Mouse (Mus musculus) layer of hippocampus, postnatal 10 days (tissue): ENCODE measurements at regions not wholly inside any gene's neighbourhood (a gene's known extent, or its start where the extent isn't known, plus 50 kb on each side); places are given as distances from the start of the nearest gene placed in this dataset.

Experiments used
- DNase-seq, 2 experiments: peaks; one replicate each; pipeline ENCODE4 v3.0.0; 2021; ENCODE audit warnings: low spot score in 2 of 2

DNA sequence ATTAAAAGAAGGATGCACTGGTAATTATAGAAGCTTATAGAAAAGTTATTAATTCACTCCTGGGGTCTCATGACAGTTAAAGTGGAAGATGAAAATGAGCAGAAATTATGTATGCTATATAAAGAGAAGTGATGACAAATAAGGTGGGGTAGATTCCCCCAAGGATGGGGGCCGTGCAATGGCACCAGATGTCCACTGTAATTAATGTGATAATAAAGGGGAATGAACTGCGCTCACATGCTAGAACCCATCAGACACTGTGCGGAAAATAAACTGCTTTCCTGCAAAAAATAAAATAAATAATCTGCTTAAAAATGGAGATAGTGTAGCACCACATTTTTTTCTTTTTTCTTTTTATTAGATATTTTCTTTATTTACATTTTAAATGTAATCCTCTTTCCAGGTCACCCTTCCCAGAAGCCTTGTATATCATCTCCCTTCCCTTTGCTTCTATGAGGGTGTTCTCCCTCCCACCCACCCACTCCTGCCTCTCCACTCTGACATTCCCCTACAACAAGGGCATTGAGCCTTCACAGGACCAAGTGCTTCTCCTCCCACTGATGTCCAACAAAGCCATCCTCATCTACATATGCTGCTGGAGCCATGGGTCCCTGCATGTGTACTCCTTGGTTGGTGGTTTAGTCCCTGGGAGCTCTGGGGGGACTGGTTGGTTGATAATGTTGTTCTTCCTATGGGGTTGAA is 934.0 kb upstream of the Pcdh20 start:
- DNase-seq: no peak

DNA sequence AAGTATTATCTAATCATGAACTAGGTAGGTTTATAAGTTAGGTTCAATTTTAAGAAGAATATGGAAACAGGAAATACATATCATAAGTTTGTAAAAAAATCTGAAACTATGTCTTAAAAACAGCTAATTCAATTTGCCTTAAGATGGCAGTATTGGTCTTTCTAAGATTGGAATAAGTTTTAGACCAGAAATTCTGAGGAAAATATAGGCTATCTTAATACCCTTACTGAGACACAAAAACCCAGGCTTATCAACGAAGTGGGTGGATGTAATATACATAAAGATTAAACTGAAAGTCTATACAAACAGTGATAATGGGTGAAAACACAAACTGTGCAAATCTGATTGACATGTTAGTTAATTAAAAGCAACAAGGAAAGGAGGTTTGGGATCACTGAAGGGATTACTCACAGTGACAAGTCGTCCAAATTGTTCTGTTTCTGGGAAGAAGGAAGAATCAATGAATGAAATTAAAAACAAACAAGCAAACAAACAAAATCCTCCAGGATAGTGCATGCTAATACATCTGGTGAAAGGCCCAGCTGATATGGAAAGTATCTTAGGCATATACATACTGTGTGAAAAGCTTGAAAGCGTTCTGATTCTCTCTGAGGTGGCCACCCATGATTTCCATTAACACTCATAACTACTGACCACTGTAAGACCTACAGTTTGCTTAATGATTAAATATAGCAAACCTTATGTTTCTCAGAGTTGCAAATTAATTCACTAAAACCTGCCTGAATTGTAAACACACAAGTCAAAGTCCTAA is 931.6 kb upstream of the Pcdh20 start:
- DNase-seq: no peak

DNA sequence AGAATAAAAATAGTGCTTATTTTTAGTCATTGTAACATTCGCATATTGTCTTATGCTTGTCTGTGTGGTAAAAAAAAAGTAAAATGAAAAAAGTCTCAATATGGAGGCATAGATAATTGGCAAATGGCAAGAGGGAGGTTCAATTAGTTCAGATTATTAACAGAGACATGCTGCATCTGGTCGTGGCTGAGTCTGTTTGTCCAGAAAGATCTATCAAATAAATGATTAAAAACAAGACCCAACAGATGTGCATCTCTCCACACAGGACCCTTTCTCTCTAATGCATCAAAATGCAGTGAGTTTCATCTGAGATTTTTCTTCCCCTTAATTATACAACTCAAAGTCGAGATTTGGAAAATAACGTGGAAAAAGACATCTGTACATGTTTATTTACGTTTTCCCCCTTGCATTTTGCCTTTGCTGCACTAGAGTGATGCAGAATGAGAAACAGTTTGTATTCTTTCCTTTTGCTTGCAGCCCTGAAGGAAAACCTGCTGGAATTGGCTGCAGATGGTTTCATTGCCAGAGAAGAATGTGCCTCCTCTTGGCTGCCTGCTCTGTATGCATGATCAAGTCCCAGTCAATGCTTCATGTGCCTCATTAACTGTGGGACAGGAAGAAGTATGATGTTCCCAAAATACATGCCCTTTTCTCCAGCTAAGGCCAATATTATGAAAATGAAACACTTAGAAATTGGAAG is 886.0 kb upstream of the Pcdh20 start:
- peak in 1 of 2 experiments; percentile 9 for DNase-seq

DNA sequence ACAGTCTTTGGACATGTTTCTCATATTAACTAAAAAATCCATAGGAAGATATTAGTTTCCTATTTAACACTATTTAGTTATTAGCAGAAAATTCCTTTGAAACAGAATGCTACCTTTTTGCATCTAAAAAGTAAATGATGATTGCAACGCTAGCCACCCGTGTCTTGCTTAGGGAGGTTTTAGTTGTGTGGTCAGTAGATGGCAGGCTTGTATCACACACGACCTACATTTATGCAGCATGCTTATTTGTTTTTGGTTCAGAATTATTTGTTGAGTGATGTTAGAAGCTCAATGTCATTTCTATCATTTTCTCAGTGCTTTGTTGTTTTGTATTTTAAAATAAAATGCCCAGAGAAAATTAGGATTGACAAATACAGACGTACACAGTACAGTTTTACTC is 876.8 kb upstream of the Pcdh20 start:
- DNase-seq: peak; percentile 16 to 48

DNA sequence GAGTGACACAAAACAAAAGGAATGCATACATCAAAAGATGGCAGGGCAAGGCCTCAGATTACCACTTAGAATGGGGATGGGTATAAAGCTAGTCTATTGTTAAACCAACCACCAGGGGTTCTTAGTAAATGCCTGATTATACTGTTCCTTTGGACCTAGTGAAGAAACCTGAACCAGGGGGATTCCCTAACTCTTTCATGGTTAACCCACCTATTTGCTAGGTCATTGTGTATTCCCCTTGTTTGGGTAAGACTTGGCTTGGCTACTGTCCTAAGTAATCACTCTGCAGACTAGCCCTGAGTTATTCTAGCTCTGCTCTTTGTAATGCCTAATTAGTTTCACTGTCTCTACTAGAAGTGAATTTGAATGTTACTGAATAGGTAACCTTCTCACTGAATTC is 853.9 kb upstream of the Pcdh20 start:
- no peak for DNase-seq

DNA sequence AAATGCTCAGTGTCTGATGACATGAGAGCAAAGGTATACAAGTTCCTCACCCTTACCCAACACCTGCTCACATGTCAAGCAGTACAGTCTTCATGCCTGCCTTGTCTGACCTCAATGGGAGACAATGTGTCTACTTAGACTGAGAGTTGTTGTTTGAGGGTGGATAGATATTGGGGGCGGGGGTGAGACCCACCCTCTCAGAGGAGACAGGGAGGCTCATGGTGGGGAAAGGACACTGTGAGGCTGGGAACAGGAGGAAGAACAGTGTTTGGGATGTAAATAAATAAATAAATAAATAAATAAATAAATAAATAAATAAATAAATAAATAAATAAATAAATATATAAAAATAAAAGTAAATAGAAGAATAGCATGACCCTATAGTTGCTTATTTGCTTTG is 837.3 kb upstream of the Pcdh20 start:
- DNase-seq: no peak
